Mouse (Mus musculus) cerebellum, adult 2 months (tissue): ENCODE results near the gene Gm3005. TPM values are rescaled to one million over a fixed set of nuclear protein-coding genes. Genes with fewer than 3 reads are reported as not detected.
"Not testable (repeated sequence)": the region's sequence is repeated elsewhere in the genome, so short reads cannot be mapped to it uniquely, and the experiment has no call there.

Experiments
- DNase-seq, 2 experiments: peaks; one replicate each; pipeline ENCODE4 v3.0.0; 2021
- H3K27ac ChIP-seq: fragments of 200-500 bp; 2 replicates; pipeline ENCODE4 v1.5.1; 2012; ENCODE audit warnings: low read length, control low read depth, inconsistent platforms; ENCODE audit not compliant: insufficient read depth
- H3K27me3 ChIP-seq: fragments of 200-500 bp; 2 replicates; pipeline ENCODE4 v1.6.1; 2012; ENCODE audit warnings: inconsistent platforms, mild to moderate bottlenecking, low read length, moderate library complexity; ENCODE audit not compliant: control insufficient read depth, insufficient read depth
- H3K4me1 ChIP-seq: fragments of 200-500 bp; 2 replicates; pipeline ENCODE4 v1.6.1; 2011; ENCODE audit warnings: low read length; ENCODE audit not compliant: control insufficient read depth, insufficient read depth
- H3K4me3 ChIP-seq: fragments of 200-500 bp; replicated peaks from 2 replicates; pipeline ENCODE3; 2011; ENCODE audit warnings: mild to moderate bottlenecking, low read depth, low read length, control low read depth; ENCODE audit not compliant: insufficient read depth
- WGBS: fragments of 180-500 bp; shearing (Covaris S2); methylation state at CpG from one replicate; pipeline ENCODE4 v1.1.7; 2018; 5-methylcytosine and 5-hydroxymethylcytosine counted together
- polyA plus RNA-seq: library from polyadenylated mRNA; depleted of rRNA; stranded (reverse); fragments of >200 nt; gene quantifications from 2 replicates; pipeline ENCODE4 v1.2.3, GENCODE M21; 2012; rRNA removed

Gene Gm3005
- polyA plus RNA-seq, result 1.1 and 1.3 TPM in 2 replicates

GRCm38 (mm10) chr14:3427803-3428202 is at the start of gene Gm3005:
Gm3005 (plus strand) TSS chr14:3428103.
- no CpG with 5 or more reads among the region's 2 CpGs for WGBS
- not testable (repeated sequence) for DNase-seq, H3K27me3 ChIP-seq, H3K27ac ChIP-seq, H3K4me1 ChIP-seq, H3K4me3 ChIP-seq

GRCm38 (mm10) chr14:3394793-3395192 is 33.1 kb upstream of the Gm3005 start, which contains the start of gene Gm10413:
Gm10413 (plus strand) TSS chr14:3395093.
- H3K4me1 ChIP-seq, H3K27ac ChIP-seq, H3K27me3 ChIP-seq, H3K4me3 ChIP-seq, DNase-seq: not testable (repeated sequence)
- no CpG with 5 or more reads among the region's 2 CpGs for WGBS

GRCm38 (mm10) chr14:3412314-3412713 is 15.6 kb upstream of the Gm3005 start, which contains the start of gene Gm10409:
Gm10409 (plus strand) TSS chr14:3412614.
- not testable (repeated sequence) for DNase-seq, H3K27ac ChIP-seq, H3K27me3 ChIP-seq, H3K4me1 ChIP-seq, H3K4me3 ChIP-seq
- WGBS, result no CpG with 5 or more reads among the region's 32 CpGs

GRCm38 (mm10) chr14:3449079-3449478 is 21.2 kb downstream of the Gm3005 start, which contains the start of gene Gm10408:
Gm10408 (plus strand) TSS chr14:3449379.
- DNase-seq, H3K4me1 ChIP-seq, H3K27me3 ChIP-seq, H3K4me3 ChIP-seq, H3K27ac ChIP-seq: not testable (repeated sequence)
- no CpG with 5 or more reads among the region's 3 CpGs for WGBS

- no CpG with 5 or more reads among the region's 2 CpGs for WGBS
- DNase-seq, result not testable (repeated sequence)
These were observed 206.3 kb downstream of the Gm3005 start, which contains the start of gene Gm3012 for GRCm38 (mm10) chr14:3634212-3634611. Gm3012 (plus strand) TSS chr14:3634512.

More at GRCm38 (mm10) chr14:3634212-3634611, 206.3 kb downstream of the Gm3005 start, which contains the start of gene Gm3012:
- not testable (repeated sequence) for H3K27me3 ChIP-seq, H3K4me3 ChIP-seq, H3K27ac ChIP-seq, H3K4me1 ChIP-seq

Other genes with a start within 250 kb of the Gm3005 start
- 0.33 and 0.49 TPM in 2 replicates for gene Gm5795, start 239.8 kb upstream of the Gm3005 start, polyA plus RNA-seq
- gene D830030K20Rik, start 219.6 kb upstream of the Gm3005 start, polyA plus RNA-seq, result 7.8 and 9.7 TPM in 2 replicates
- not detected in 2 replicates for gene Gm2956, start 95.5 kb upstream of the Gm3005 start, polyA plus RNA-seq
- gene Gm10413, start 33.0 kb upstream of the Gm3005 start, polyA plus RNA-seq, result not detected in 2 replicates
- gene Gm10409, start 15.5 kb upstream of the Gm3005 start, polyA plus RNA-seq, result 1.9 and 3.0 TPM in 2 replicates
- not detected in 2 replicates for gene Gm10408, start 21.3 kb downstream of the Gm3005 start, polyA plus RNA-seq
- gene Gm3012, start 206.4 kb downstream of the Gm3005 start, polyA plus RNA-seq, result not detected in 2 replicates
- 1.9 and 3.3 TPM in 2 replicates for gene Gm3020, start 223.9 kb downstream of the Gm3005 start, polyA plus RNA-seq